Mouse (Mus musculus) cortical plate, adult 2 months (tissue): Measurements from ENCODE around the gene Cpne4. TPM values are rescaled to one million over a fixed set of nuclear protein-coding genes. Genes with fewer than 3 reads are reported as not detected.

ENCODE experiments used
- H3K27ac ChIP-seq: fragments of 200-500 bp; 2 replicates; pipeline ENCODE4 v1.5.1; 2012; ENCODE audit warnings: low read length, control low read depth, inconsistent platforms; ENCODE audit not compliant: insufficient read depth
- H3K4me1 ChIP-seq: fragments of 200-500 bp; 2 replicates; pipeline ENCODE4 v1.6.1; 2011; ENCODE audit warnings: low read length; ENCODE audit not compliant: control insufficient read depth, insufficient read depth
- H3K4me3 ChIP-seq: fragments of 200-500 bp; 2 replicates; pipeline ENCODE4 v1.5.1; 2011; ENCODE audit warnings: mild to moderate bottlenecking, low read length, control low read depth; ENCODE audit not compliant: insufficient read depth
- CTCF ChIP-seq: fragments of 200-500 bp; IDR thresholded peaks from 2 replicates; pipeline ENCODE4 v1.5.1; 2011; ENCODE audit warnings: mild to moderate bottlenecking, control low read depth, low read length; ENCODE audit not compliant: insufficient read depth; ENCODE audit errors: extremely low read depth
- POLR2A ChIP-seq: fragments of 200-500 bp; IDR thresholded peaks from 2 replicates; pipeline ENCODE4 v1.6.1; 2011; ENCODE audit warnings: mild to moderate bottlenecking, low read length, control low read depth; ENCODE audit not compliant: insufficient read depth; ENCODE audit errors: extremely low read depth
- polyA plus RNA-seq: library from polyadenylated mRNA; depleted of rRNA; stranded (reverse); fragments of >200 nt; gene quantifications from 2 replicates; pipeline ENCODE4 v1.2.3, GENCODE M21; 2012; rRNA removed

The Cpne4 gene
- polyA plus RNA-seq, 1 experiment = 31.5 TPM

DNA sequence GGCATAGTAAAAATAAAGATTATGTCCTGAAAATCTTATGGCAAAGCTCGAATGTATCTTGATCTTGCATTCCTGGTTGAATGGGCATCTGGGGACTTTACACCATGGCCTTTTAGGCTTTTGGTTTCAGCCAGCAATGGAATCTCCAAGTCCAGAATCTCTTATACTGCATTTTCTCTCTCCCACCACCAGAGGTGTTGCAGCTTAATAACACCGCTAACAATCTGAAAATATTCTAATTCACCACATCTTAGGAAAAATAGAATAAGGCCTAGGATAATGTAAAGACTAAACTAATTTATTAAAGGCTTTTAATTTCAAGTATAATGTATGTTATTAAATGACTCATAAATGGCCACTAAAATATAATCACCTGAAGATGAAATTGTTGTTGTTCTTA, 503.2 kb downstream of the Cpne4 start:
- H3K4me3 ChIP-seq = no peak overlapping the region
- no peak overlapping the region for H3K27ac ChIP-seq
- TF ChIP-seq POLR2A = no peak
- peaks cover 5% of the 10 kb centered on the region for H3K4me1 ChIP-seq

DNA sequence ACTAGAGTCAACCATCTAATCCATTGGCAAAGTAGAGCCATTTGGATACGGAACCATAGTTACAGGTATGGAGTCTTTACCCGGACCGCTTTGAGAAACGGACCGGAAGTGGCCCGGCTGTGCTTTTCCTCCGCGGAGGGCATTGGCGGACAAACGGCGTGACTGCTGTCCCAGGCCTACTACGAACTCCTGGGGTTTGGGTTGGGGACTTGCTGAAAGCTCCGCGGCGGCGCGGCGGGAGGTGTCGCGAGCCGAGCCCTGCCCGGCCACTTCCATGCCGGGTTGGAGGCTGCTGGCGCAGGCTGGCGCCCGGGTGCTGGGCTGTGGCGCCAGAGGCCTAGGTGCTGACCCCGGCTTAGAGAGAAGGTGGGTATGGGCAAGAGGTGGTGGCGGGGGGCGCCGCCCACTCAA, 506.1 kb downstream of the Cpne4 start, which contains the start of gene Mrpl3:
Gene Mrpl3, plus strand, starts transcription at position 93 of the 411 bp plus-strand sequence.
- peak within 1 kb of the TSS; percentile 58 for H3K4me3 ChIP-seq
- peaks cover 5% of the 10 kb centered on the region for H3K4me1 ChIP-seq
- peak; percentile 44; the same call in 1 of the 2 replicates for TF ChIP-seq POLR2A
- TF ChIP-seq CTCF = no peak
- H3K27ac ChIP-seq = no peak within 1 kb of the TSS

DNA sequence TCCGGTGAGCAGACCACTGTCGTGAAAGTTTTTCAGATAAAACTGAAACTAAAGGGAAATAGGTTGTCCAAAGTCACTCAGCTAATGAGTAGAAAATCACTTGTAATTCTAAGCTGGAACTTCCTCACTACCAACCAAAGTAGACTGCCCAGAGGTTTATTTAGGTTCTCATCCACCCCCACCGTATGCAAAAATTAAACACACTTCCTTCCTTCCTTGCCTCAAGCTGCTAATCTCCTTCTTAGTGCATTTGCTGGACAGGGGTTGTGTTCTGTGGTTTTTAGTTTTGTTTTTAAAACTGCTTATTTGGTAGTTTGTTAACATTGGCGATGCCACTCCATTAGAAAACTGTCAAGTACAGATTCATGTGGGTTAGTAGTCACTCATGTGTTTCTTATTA, 506.7 kb downstream of the Cpne4 start:
- peak overlapping the region; percentile 58 for H3K4me3 ChIP-seq
- peaks cover 1% of the 10 kb centered on the region; the same call in 1 of the 2 replicates for H3K4me1 ChIP-seq
- no peak overlapping the region for H3K27ac ChIP-seq
- TF ChIP-seq POLR2A (no peak), CTCF (no peak)

- Histone ChIP-seq H3K4me3 (no peak overlapping the region), H3K27ac (no peak overlapping the region), H3K4me1 (no peaks in the 10 kb centered on the region)
- TF ChIP-seq CTCF (no peak), POLR2A (no peak)
Measured at GRCm38 (mm10) chr9:105069106-105069505, 522.0 kb downstream of the Cpne4 start.

DNA sequence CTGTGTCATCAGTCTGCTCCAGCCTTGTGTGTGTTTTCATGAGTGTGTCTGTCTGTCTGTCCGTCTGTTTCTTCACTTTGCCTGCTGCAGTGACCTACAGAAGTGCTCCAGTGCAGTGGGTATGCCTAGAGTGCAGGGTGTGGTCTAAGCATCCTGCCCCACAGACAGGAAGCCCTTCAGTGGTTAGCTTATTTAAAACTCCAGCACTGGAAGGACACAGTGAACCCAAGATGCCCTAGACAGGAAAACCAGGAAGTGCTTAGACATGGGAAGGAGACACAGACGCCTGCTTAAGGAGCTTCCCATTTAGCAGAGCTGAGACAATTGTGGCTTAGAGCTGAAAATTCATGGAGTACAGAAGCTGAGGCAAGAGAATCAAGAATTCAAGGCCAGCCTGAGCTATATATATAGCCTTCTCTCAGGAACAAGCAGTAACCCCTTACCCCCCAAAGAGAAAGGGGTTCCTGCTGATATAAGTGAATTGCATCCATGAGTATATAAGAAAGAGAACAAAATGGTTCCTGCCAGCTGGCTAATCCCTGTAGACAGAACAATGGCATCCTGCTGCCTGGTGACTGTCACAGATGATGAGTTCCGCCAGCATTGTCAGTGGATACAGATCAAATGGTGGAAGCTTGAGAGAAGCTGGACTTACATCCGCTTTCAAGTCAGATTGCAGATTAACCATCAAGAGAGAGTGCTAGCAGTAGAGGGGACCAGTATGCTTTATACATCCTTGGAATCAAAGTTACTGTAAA, 526.1 kb downstream of the Cpne4 start:
- no peaks in the 10 kb centered on the region for H3K4me1 ChIP-seq
- TF ChIP-seq CTCF = no peak
- no peak for TF ChIP-seq POLR2A
- no peak overlapping the region for H3K27ac ChIP-seq
- H3K4me3 ChIP-seq = no peak overlapping the region

GRCm38 (mm10) chr9:105074851-105075250, 527.8 kb downstream of the Cpne4 start:
- TF ChIP-seq POLR2A (no peak), CTCF (no peak)
- H3K27ac ChIP-seq = no peak overlapping the region
- H3K4me1 ChIP-seq = no peaks in the 10 kb centered on the region
- H3K4me3 ChIP-seq = no peak overlapping the region

DNA sequence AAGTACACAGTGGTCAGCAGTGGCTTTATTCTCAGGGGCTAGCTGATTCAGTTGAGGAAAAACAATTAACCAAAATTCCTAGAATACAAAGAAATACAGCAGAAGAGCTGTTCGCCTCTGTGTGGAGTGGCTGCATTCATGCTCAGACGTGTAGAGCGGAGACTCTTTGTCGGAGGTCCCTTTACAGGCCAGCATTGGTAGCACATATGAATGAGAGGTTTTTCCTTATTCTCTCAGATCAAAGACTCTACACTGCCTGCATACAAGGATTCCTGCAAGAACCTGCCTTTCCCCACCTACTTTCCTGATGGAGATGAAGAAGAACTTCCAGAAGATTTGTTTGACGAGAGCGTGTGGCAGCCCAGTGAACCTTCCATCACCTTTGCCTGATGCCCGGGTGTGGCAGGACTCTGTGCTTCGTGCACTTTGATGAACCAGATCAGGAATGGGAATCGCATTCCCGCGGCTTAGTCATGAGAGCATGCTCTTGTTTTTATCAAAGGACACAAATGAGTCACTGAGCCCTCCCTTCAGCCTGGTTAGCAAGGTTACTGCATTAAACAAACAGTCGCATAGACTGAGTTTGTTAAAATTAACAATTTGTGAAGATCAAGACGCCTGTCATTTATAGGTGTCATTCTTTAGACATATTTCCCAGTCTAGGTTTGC, 529.8 kb downstream of the Cpne4 start:
- no peak overlapping the region for H3K4me3 ChIP-seq
- no peaks in the 10 kb centered on the region for H3K4me1 ChIP-seq
- H3K27ac ChIP-seq = no peak overlapping the region
- TF ChIP-seq CTCF (no peak), POLR2A (no peak)

DNA sequence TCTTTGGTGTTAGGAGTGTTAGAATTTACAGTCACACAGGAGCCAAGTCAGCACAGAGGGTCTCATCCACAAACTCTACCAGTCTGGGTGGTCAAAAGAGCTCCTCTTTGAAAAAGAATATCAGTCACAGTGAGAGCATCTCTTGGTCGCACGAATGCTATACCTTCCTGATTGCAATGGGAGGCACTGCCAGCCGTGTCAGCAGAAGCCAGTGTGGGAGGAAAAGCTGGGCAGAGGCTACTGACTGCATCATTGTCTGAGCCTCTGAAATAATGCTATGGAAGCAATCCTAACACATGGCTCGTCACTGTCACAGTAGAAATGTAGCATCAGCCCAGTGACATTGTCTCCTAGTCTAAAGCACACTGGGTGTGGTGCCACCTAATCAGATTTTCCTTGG, 531.4 kb downstream of the Cpne4 start:
- Histone ChIP-seq H3K4me1 (no peaks in the 10 kb centered on the region), H3K27ac (no peak overlapping the region), H3K4me3 (no peak overlapping the region)
- TF ChIP-seq POLR2A (no peak), CTCF (no peak)

DNA sequence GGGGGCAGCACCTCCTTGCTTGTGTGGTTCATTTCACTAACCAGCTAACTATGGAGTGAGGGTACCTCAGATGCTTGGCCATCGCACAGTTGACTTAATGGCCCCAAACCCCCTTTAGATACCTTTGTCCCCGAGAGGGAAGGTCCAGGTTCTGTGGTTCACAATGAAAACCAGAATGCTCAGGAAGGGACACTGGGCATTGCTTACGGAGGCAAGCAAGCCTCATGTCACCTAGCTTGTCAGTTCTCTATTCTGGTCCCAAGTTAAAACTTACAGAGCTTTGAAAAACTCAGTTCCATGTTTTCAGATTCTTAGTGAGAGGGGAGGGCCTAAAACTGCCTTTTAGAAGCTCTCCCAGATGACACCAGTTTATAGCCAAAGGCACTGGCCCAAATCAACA, 533.2 kb downstream of the Cpne4 start:
- TF ChIP-seq CTCF = no peak
- TF ChIP-seq POLR2A = no peak
- Histone ChIP-seq H3K4me1 (no peaks in the 10 kb centered on the region), H3K27ac (no peak overlapping the region), H3K4me3 (no peak overlapping the region)

Other genes starting within 250 kb of the Cpne4 start
- gene Acpp, start 209.5 kb upstream of the Cpne4 start, polyA plus RNA-seq = 0.09 and 0.17 TPM in 2 replicates